Mouse (Mus musculus) adipocyte (in vitro differentiated cells): ENCODE data around the gene Ksr2.

ENCODE experiments used
- DNase-seq: peaks from one replicate; pipeline ENCODE4 v3.0.0-alpha.2; 2016; ENCODE audit warnings: low spot score

The Ksr2 gene

DNA sequence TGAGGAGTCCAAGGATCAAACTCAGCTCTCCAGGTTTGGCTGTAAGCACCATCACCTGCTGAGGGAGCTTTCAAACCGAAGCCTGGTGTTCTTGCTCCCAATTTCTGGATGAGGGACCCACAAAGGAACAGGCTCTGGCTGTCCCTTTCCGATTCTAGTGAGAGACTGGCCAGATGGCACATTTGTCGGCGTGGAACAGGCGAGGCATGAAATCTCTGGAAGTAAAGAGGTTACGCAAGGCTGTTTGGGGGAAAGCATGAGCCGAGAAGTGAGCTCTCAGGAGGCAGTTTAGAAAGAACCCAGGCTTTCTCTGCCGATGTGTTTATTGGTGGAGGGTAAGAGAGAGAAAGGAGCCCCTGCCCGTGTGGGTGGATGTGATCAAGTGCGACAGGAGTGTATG is 109.2 kb downstream of the Ksr2 start:
- DNase-seq: no peak

DNA sequence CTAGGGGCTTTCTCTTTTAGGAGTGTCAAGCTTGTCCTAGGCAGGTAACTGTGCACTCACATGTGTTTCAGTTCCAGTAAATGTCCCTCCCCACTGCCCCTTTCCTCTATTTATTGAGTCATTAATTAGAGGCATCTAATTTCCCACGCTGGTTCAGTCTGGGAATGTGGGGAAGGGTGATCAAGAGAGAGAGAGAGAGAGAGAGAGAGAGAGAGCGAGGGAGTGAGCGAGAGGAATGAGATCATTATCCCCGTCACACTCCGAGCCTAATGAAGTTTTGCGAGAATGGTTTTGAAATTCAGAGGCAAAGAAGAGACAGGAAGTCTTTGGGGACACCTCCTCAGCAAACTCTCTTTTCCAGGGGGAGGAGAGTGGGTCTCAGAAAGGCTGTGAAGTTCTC is 117.2 kb downstream of the Ksr2 start:
- no peak for DNase-seq

DNA sequence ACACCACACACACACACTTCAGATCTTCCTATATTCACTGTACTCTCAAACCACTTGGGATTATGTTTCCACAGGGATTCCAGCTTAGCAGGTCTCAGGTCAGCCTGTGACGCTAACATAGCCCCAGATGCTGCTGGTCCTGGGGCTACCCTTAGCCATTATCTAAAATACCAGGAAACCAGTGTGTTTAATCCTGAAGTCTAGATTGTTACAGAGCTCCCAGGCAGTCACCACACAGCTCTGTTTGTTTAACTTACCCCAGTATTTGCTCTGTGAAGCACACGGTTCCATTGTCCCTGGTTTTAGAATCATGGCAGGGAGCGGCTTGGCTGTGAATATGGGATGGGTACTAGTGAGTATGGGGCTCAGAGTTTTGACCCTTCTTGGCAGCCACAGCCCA is 125.4 kb downstream of the Ksr2 start:
- no peak for DNase-seq

DNA sequence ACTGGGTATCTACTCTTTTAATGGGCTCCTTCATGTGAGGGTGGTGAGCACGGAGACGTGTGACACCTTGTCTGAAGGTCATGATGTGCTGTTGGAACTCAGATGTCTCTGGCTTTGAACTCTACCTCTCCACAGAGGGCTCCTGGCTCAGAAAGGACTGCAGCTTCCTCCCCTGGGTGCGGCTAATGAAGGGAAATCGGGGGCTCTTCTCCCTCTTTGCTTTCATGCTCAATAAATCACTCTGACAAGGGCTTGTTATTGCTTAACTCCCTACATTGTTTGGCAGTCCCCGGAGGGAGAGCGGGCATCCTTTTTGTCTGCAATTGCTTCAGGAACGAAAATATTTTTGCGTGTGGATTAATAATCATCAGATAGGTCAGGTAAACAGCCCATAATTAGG is 127.9 kb downstream of the Ksr2 start:
- no peak for DNase-seq

DNA sequence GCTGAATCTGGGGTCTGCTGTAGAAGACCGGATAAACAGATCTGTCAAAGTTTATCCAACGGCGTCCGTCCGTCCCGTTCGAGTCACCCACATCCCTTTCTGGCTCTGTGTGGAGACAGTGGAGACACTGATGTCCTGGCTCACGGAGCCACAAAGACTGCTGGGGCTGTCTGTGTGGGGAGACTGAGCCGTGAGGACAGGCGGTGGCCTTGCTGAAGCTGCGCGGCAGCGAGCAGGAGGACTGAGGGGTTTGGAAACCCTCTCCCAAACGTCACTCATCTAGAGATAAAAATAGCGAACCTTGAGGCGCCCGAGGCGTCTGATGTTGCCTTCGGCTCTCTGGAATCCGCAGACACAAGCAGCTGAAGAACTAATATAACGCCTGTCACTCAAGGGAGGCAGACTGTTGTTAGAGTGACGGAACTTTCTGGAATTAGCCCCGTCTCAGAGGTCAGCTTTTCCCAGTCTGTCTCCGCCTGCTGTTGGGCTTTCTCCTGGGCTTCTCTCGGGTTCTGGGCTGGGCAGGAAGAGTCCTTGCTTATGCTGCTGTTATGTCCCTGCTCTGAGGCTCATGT is 133.0 kb downstream of the Ksr2 start:
- DNase-seq: no peak

DNA sequence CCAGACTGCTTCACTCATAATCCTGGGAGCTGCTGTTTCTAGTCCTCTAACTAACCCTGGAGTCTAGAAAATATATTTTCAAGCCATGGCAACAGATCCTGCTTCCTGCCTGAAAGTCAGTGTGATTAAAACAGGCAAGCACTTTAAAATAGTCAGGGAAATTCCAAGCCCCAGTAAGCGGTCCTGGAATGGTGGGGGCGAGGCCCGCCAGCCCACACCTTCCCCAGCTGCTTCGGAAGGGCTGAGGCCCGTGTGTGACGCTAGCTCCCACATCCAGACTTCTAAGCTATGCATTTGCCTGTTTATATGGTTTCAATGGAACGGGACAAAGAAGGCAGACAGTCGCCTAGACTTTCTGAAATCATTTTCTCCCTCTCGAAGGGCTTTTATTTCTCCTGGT is 137.2 kb downstream of the Ksr2 start:
- DNase-seq: no peak

DNA sequence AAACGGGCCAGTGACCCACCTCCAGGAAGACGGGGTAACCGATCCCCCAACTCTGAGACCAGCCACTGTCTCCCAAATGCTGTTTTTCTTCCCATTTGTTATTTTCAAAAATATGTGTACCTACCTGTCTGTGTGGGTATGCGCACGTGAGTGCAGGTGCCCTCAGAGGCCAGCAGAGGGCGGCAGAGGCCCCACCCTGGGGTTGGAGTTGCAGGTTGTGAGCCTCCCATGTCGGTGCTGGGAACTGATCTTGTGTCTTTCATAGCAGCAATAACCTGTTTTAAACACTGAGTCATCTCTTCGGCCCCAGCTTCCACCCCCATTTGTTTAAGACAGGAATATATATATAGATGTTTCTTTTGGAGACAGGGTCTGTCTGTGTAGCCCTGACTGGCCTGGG is 138.3 kb downstream of the Ksr2 start:
- no peak for DNase-seq

DNA sequence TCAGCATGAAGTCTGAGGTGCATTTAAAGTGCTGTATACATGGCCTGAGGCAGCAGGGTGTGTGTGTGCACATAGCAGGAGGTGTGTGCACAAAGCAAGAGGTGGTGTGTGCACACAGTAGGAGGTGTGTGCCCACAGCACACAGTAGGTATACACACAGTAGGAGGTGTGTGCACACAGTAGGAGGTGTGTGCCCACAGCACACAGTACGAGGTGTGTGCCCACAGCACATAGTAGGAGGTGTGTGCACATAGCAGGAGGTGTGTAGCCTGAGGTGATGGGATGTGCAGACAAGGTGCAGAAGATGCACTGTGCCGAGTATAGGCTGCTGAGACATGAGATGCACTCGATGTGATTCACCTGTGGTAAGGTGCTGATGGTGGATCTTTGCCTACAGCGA is 140.7 kb downstream of the Ksr2 start:
- DNase-seq: no peak

DNA sequence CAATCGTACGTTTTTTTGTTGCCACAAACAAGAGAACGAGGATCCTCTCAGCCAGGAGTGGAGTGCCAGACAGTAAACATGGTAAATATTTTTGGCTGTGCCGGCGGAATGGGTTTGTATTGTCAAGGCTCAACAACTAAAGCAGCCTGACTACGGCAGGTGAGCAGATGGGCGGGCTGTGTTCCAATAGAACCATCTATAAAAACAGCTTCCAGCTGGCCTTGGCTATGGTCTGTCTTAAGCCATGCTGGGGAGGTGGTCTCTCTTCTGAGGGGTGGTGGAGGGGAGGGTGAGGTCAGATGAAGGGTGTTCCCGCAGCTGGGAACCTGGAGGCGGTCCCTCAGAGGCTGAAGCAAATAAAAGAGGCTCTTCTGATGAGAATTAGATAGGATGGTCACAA is 142.8 kb downstream of the Ksr2 start:
- DNase-seq: no peak

DNA sequence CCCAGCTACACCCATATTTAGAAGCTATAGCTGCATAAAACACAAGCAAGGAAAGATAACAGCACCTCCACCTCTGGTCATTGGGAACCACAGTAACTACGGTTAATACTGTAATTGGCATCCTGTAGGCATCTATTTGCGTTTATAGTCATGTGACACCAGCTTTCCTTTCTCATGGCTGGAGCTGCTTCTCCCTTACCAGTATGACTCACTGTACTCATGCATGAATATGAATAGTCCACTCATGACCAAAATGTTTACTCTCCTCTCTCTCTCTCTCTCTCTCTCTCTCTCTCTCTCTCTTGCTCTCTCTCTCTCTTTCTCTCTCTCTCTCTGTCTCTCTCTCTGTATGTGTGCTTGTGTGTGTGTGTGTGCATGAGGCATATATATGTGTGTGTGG is 147.3 kb downstream of the Ksr2 start:
- no peak for DNase-seq

DNA sequence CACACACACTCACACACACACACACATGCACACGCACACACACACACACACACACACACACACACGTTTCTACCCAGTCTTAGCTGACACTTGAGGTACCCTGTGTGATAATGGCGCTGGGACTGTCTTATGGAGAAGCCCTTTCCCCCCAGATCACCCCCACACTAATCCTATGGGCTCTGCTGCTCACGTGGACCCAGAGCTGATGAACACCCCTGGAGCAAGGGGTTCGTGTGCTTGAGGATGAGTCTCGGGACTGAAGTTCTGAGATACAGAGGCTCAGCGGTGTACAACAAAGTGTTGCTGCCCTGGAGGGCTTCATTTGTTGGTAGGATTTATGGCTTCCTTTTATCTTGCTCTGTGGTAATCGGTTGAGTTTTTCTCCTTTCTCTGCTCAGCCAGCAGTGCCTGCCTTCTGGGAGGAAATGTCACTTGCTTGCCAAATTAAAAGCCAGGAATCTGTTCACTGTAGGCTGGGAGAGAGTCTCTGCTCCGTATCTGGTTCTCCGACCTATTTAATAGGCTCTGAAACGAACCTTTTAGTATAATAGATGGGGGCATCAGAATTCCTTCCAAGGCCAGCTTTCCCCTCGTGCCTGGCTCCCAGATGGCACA is 152.4 kb downstream of the Ksr2 start:
- no peak for DNase-seq

DNA sequence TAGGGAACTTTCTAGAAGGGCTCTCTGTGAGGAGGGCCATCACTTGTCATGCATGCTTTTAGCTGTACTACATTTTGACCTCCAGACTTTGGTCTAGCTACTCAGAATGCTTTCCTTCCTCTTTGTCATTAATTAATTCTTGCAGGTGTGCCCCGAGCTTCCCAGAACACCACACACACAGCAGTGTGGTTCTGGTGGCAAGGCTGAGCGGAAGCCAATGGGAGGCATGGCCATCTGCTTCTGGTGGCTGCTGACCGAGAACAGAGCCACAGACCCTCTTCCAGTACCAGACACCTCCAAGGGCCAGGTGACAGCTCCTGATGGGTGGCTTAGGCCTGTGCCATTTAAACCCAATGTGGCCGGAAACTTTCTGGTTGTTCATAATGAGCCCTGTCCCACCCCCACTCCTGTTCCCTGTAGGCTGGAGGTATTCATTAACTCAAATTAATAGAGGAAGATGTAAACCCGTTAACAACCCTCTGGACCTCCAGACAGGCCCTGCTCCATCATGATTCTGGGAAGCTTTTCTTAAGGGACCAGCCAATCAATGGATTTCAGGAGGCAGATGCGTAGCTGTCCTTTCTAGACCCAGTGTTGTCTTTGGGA is 155.5 kb downstream of the Ksr2 start:
- no peak for DNase-seq

DNA sequence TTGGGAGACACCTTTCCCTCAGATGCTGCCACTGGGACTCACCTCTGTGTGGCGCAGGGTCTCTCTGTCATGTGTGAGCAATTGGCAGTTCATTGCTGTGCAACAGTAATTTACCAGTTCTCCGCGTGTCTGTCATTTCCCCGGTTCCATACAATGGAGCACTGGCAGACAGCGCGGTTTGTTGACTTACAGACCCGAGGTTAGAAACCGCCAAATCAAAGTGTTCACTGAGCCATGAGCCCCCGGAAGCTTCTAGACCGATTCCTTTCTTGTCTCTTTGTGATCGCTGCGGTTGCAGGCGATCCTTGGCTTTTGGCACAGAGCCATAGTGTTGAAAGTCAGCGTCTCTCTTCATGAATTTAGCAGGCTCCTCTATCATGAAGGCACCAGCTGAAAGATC is 158.6 kb downstream of the Ksr2 start:
- no peak for DNase-seq

DNA sequence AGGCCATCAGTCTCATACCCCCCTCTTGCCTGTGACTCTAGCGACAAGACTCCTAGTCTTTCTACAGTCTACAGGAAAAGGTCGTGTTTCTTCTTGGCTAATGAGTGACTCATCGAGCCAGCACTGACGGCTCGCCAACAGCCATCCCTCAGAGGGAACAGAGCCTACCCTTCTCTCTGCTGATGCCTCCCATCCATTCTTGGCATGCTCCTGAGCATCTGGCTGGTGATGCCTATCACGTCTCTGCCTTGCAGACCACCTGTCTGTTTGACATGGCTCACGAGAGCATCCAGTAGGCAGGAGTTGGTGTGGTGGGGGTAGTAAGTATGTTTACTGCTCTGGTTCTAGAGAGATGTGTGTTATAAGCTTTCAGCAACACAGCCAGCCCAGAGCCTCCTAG is 161.1 kb downstream of the Ksr2 start:
- DNase-seq: no peak

DNA sequence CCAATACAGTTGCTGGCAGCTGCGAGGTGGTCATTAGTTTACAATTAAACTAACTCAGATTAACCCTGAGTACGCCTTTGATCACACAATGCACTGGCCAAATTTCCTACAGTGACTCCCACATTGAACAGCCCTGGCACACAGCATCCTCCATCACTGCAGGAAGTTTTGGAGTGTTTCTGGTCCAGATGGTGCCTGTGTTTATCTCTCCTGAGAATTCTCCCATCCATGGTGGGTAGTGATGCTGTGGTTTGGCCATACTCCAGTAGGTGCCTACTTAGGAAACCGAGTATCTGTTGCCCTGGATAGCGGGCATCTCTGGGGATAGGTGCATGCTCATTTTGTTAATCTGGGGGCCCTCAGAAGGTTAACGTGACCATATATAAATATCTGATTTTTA is 163.8 kb downstream of the Ksr2 start:
- DNase-seq: no peak

DNA sequence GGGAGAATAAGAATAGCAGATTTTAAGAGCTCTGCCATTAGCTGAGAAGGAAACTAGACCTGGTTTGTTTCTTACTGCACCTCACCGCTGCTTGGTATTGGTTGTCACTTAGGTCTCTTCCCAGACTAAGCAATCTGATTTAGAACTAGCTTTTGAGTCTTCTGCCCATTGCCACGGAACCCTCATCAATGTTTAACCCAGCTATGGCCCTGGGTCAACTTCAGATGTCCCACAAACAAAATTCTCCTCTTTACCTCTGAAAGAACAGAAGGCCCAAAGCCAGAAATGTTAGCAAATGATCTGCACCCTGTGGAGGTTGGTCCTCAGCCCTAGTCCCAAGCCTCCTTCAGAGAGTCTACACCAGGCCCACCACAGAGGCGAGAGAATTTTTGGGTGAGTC is 167.9 kb downstream of the Ksr2 start:
- DNase-seq: no peak

DNA sequence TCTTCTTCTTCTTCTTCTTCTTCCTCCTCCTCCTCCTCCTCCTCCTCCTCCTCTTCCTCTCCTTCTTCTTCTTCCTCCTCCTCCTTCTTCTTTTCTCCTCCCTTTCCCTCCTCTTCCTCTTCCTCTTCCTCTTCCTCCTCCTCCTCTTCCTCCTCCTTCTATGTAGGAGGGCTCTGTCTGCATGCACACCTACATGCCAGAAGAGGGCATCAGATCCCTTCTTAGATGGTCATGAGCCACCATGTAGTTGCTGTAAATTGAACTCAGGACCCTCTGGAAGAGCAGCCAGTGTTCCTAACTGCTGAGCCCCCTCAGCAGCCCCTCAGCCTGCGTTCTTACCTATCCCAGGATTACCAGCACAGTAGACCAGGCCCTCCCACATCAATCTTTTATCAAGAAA is 170.6 kb downstream of the Ksr2 start:
- DNase-seq: no peak

DNA sequence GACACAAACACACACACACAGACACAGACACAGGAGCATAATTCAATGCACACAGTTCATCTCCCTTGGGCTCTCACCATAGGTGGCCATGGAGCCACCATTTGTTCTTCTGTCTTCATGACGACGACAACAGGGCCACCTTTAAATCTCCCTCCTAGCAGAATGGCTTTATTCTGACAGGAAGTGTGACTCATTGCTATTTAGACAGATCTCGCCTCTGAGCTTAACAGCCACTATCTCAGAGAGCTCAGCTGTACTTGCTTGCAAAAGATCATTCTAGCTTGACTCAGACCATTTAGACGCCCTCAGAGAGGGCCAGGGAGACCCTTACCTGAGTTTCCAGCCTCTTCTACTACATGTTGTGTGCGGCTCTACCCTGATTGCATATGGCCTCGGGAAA is 175.5 kb downstream of the Ksr2 start:
- no peak for DNase-seq

DNA sequence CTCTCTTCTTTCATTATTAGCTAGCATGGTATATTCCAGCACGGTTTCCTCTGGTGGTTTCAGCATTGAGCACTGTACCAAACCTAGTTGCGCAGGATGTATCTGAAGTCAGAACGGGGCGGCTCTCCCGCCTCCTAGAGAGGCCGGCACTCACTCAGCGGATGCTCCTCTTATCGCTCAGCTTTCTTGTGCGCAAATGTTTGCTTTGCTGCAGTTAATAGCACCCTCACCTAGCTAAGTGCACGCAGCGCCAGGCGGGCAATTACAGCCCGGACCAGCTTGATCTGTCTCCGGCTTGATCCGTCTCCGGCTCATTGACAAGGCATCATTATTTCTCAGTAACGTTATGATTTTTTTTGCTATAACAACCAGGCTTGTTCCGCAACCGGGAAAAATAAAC is 179.5 kb downstream of the Ksr2 start:
- DNase-seq: no peak

DNA sequence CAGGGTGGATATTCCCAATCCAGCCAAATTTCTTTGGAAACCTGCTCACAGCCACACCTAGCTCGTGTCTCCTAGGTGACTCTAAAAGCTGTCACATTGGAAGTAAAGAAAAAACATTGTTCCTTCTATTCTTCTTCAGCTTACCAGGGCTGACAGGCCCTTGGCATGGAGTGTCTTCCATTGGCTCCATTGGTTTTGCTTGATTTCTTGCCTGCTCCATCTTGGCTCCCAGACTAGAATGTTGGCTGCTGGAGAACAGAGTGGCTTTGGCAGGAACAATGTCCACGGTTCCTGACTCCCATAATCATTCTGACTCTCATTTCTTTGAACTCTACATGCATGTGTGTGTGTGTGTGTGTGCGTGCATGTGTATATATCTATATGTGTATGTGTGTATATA is 183.0 kb downstream of the Ksr2 start:
- DNase-seq: no peak

DNA sequence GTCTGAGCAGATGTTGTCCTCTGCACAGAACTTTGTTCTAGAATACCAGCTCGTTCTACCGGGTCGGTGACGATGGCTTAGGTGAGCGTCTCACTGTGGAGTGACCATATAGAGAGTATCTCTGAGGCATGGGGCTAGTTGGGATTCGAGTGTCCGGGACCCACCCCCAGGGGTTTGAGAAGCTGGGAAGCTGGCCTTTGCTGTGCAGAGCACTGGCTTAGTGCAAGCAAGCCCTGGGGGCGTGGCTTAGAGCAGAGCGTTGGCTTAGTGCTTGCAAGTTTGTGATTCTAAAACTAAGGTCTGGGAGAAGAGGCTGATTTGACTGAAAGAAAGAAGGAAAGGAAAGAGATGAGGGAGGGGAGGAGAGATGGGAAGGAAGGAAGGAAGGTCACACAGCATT is 188.2 kb downstream of the Ksr2 start:
- DNase-seq: no peak

DNA sequence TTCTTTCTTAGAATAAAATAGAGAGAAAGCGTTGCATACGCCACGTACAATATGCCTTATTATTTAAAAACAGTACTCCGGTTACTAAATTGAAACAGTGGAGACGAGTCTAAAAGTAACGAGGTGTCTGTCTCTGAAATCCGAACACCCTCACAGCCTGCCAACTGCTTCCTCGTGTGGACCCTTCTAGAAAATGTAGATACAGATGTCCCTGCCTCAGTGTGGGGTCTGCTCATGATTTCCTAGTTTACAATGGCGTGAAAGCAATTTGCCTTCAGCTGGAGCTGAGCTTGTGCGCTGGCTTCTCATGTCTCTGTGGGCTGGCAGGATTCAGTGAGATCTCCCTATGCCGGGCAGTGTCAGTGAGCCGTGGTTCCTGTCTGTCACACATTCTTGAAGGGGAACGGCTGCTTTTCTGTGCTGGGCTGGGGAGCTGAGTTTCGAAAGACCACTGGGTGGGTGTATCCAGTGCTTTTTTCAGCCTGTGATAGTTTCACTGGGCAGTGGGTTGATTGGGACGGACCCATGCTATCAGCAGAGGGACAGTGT is 194.0 kb downstream of the Ksr2 start:
- no peak for DNase-seq

DNA sequence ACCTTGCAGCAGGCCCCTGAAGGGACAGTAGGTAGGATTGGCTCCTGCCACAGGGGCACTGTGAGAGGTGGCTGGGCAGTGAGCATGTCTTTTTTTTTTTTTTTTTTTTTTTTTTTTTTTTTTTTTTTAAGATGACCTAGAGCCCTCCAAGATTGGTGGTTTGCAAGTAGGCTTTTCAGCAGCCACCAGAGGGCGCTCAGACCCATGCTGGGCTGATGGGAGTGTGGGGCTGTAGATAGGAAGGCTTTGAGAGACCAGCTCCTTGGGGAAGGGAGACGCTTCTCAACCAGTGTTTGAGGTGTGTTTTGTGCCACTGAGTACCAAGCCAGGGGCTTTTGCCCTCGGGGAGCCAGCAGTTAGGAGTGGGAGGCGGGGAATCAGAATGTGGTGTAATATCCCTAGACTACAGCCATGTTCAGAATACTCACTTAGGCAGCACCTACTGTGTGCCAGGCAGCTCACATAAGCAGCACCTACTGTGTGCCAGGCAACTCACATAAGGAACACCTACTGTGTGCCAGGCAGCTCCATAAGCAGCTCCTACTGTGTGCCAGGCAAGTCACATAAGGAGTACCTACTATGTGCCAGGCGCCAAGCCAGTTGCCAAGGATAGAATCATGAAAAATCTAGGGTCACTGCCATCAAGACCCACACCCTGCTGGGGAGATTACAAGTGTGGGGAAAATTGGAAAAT is 200.7 kb downstream of the Ksr2 start:
- peak; percentile 42 for DNase-seq
